Mouse (Mus musculus): ENCODE measurements around the gene AC129217.1. TPM values are rescaled to one million over a fixed set of nuclear protein-coding genes. Genes with fewer than 3 reads are reported as not detected.

Gene AC129217.1
- polyA plus RNA-seq, 1 experiment = 4.6 TPM

- Histone ChIP-seq H3K27ac (ENCODE audit: insufficient read depth, low read depth, low read length) (peak overlapping the region; percentile 96), H3K27me3 (ENCODE audit: control insufficient read depth, insufficient read depth, low read length) (no peaks in the 10 kb centered on the region), H3K4me1 (ENCODE audit: control insufficient read depth, insufficient read depth, insufficient read length, low read length) (peaks cover 2% of the 10 kb centered on the region; the same call in 1 of the 2 replicates), H3K36me3 (ENCODE audit: control insufficient read depth, insufficient read depth, low read length) (peaks cover 21% of the 10 kb centered on the region), H3K4me3 (ENCODE audit: low read depth, low read length) (peak overlapping the region; percentile 96)
- 4% methylated on average over 14 of the region's 14 CpGs for WGBS
- TF ChIP-seq CTCF (IDR thresholded peaks at IDR 0.05; ENCODE audit: extremely low read depth, insufficient read length, insufficient replicate concordance, low read depth, low read length) (no peak), POLR2A (IDR thresholded peaks at IDR 0.05; ENCODE audit: low read depth, low read length) (no peak)
Observed at GRCm38 (mm10) chr19:8818301-8818798, 11.2 kb upstream of the AC129217.1 start.

GRCm38 (mm10) chr19:8818801-8819595, 10.6 kb upstream of the AC129217.1 start, which contains the start of gene Ttc9c:
Gene Ttc9c, minus strand, starts transcription at chr19:8819333.
- H3K4me3 ChIP-seq (ENCODE audit: low read depth, low read length) = peak within 1 kb of the TSS; percentile 96
- H3K27me3 ChIP-seq (ENCODE audit: control insufficient read depth, insufficient read depth, low read length) = no peaks in the 10 kb centered on the region
- peaks cover 2% of the 10 kb centered on the region; the same call in 1 of the 2 replicates for H3K4me1 ChIP-seq (ENCODE audit: control insufficient read depth, insufficient read depth, insufficient read length, low read length)
- WGBS = under 1% methylated on average over 33 of the region's 33 CpGs
- peak within 1 kb of the TSS; percentile 98 for H3K27ac ChIP-seq (ENCODE audit: insufficient read depth, low read depth, low read length)
- H3K36me3 ChIP-seq (ENCODE audit: control insufficient read depth, insufficient read depth, low read length) = peaks cover 24% of the 10 kb centered on the region
- TF ChIP-seq CTCF (IDR thresholded peaks at IDR 0.05; ENCODE audit: extremely low read depth, insufficient read length, insufficient replicate concordance, low read depth, low read length) (no peak), POLR2A (IDR thresholded peaks at IDR 0.05; ENCODE audit: low read depth, low read length) (peak; percentile 70)

- Histone ChIP-seq H3K27ac (ENCODE audit: insufficient read depth, low read depth, low read length) (peak within 1 kb of the TSS; percentile 98), H3K36me3 (ENCODE audit: control insufficient read depth, insufficient read depth, low read length) (peaks cover 26% of the 10 kb centered on the region), H3K27me3 (ENCODE audit: control insufficient read depth, insufficient read depth, low read length) (no peaks in the 10 kb centered on the region), H3K4me3 (ENCODE audit: low read depth, low read length) (peak within 1 kb of the TSS; percentile 96), H3K4me1 (ENCODE audit: control insufficient read depth, insufficient read depth, insufficient read length, low read length) (peaks cover 2% of the 10 kb centered on the region; the same call in 1 of the 2 replicates)
- no peak for TF ChIP-seq CTCF (IDR thresholded peaks at IDR 0.05; ENCODE audit: extremely low read depth, insufficient read length, insufficient replicate concordance, low read depth, low read length)
- TF ChIP-seq POLR2A (IDR thresholded peaks at IDR 0.05; ENCODE audit: low read depth, low read length) = peak; percentile 95
- WGBS = under 1% methylated on average over 82 of the region's 83 CpGs
Observed at GRCm38 (mm10) chr19:8819596-8820423, 9.8 kb upstream of the AC129217.1 start, which contains the start of gene Hnrnpul2. Gene Hnrnpul2, plus strand, starts transcription at chr19:8820010.

- Histone ChIP-seq H3K36me3 (ENCODE audit: control insufficient read depth, insufficient read depth, low read length) (peaks cover 29% of the 10 kb centered on the region), H3K27ac (ENCODE audit: insufficient read depth, low read depth, low read length) (peak overlapping the region; percentile 98), H3K4me3 (ENCODE audit: low read depth, low read length) (peak overlapping the region; percentile 96), H3K27me3 (ENCODE audit: control insufficient read depth, insufficient read depth, low read length) (no peaks in the 10 kb centered on the region), H3K4me1 (ENCODE audit: control insufficient read depth, insufficient read depth, insufficient read length, low read length) (peaks cover 2% of the 10 kb centered on the region; the same call in 1 of the 2 replicates)
- WGBS = under 1% methylated on average over 48 of the region's 48 CpGs
- TF ChIP-seq POLR2A (IDR thresholded peaks at IDR 0.05; ENCODE audit: low read depth, low read length) = no peak
- TF ChIP-seq CTCF (IDR thresholded peaks at IDR 0.05; ENCODE audit: extremely low read depth, insufficient read length, insufficient replicate concordance, low read depth, low read length) = no peak
Observed at GRCm38 (mm10) chr19:8820424-8820956, 9.1 kb upstream of the AC129217.1 start.

GRCm38 (mm10) chr19:8821146-8821545, 8.4 kb upstream of the AC129217.1 start:
- under 1% methylated on average over 7 of the region's 7 CpGs for WGBS
- Histone ChIP-seq H3K4me1 (ENCODE audit: control insufficient read depth, insufficient read depth, insufficient read length, low read length) (peaks cover 2% of the 10 kb centered on the region; the same call in 1 of the 2 replicates), H3K36me3 (ENCODE audit: control insufficient read depth, insufficient read depth, low read length) (peaks cover 31% of the 10 kb centered on the region), H3K27me3 (ENCODE audit: control insufficient read depth, insufficient read depth, low read length) (no peaks in the 10 kb centered on the region), H3K4me3 (ENCODE audit: low read depth, low read length) (peak overlapping the region; percentile 96), H3K27ac (ENCODE audit: insufficient read depth, low read depth, low read length) (peak overlapping the region; percentile 98)
- TF ChIP-seq POLR2A (IDR thresholded peaks at IDR 0.05; ENCODE audit: low read depth, low read length) (no peak), CTCF (IDR thresholded peaks at IDR 0.05; ENCODE audit: extremely low read depth, insufficient read length, insufficient replicate concordance, low read depth, low read length) (no peak)

- H3K4me1 ChIP-seq (ENCODE audit: control insufficient read depth, insufficient read depth, insufficient read length, low read length) = peaks cover 2% of the 10 kb centered on the region; the same call in 1 of the 2 replicates
- H3K4me3 ChIP-seq (ENCODE audit: low read depth, low read length) = peak overlapping the region; percentile 28
- H3K27ac ChIP-seq (ENCODE audit: insufficient read depth, low read depth, low read length) = no peak overlapping the region
- no peaks in the 10 kb centered on the region for H3K27me3 ChIP-seq (ENCODE audit: control insufficient read depth, insufficient read depth, low read length)
- WGBS = 45% methylated on average over 8 of the region's 8 CpGs
- peaks cover 39% of the 10 kb centered on the region for H3K36me3 ChIP-seq (ENCODE audit: control insufficient read depth, insufficient read depth, low read length)
- no peak for TF ChIP-seq CTCF (IDR thresholded peaks at IDR 0.05; ENCODE audit: extremely low read depth, insufficient read length, insufficient replicate concordance, low read depth, low read length)
Observed at GRCm38 (mm10) chr19:8822696-8823095, 6.9 kb upstream of the AC129217.1 start.

All from small intestine, adult 2 months (tissue).